Mouse (Mus musculus): ENCODE measurements around the gene Rab1a.

- TF ChIP-seq CTCF (IDR thresholded peaks at IDR 0.05; ENCODE audit: low read depth, low read length): no peak
- TF ChIP-seq GATA2 (IDR thresholded peaks at IDR 0.05; ENCODE audit: borderline replicate concordance, low read depth, low read length): no peak
- TF ChIP-seq TAL1 (conservative IDR thresholded peaks at IDR 0.05; ENCODE audit: low read depth, low read length): no peak
- TF ChIP-seq GATA1 (IDR thresholded peaks at IDR 0.05; ENCODE audit: borderline replicate concordance, low read length): no peak
- TF ChIP-seq POLR2AphosphoS5 (IDR thresholded peaks at IDR 0.05; ENCODE audit: insufficient replicate concordance, low read depth, low read length): no peak
These were observed 8.0 kb upstream of the Rab1a start for GRCm38 (mm10) chr11:20193100-20193736.
